Mouse (Mus musculus) lung, postnatal 0 days (tissue): ENCODE results near the gene Abca7.

Experiments
- CTCF ChIP-seq: IDR thresholded peaks from 2 replicates; pipeline ENCODE4 v1.5.1; 2016; ENCODE audit warnings: antibody characterized with exemption, mild to moderate bottlenecking
- EP300 ChIP-seq: IDR thresholded peaks from 2 replicates; pipeline ENCODE4 v1.6.1; 2016; ENCODE audit warnings: antibody characterized with exemption, mild to moderate bottlenecking, control low read depth

GRCm38 (mm10) chr10:79988506-79989271 is 7.6 kb upstream of the Abca7 start, which contains the start of gene Cnn2:
- TF ChIP-seq CTCF (no peak), EP300 (peak; percentile 76; the same call in 1 of the 2 replicates)
